In genomic region chr4:111004719-111005479, GRCm38 (mm10) we compare ENCODE assay signal across 20 mouse cellular contexts.
DNase-seq lines count a peak whose midpoint lies in the region; ATAC-seq and TF ChIP-seq lines count a peak whose summit lies in the region.
"Had no signal": no experiment of that assay in that cellular context is flagged by ENCODE, and none has a peak within 500 bp of the region (broad histone marks: within the 10 kb centered on the region; RNA-seq: fewer than 3 reads in every experiment).

No protein-coding gene starts in this region.

- H3K27me3 ChIP-seq in midbrain, embryonic 11.5 days (ENCODE audit: control insufficient read depth, insufficient read depth, low read length): no peaks in the 10 kb centered on the region
- H3K27me3 ChIP-seq in midbrain, postnatal 0 days (ENCODE audit: insufficient read depth, low read length): no peaks in the 10 kb centered on the region
- H3K27me3 ChIP-seq in forebrain, embryonic 14.5 days (replicated peaks; ENCODE audit: control insufficient read depth, insufficient read depth, low read length): no peaks in the 10 kb centered on the region
- no peaks in the 10 kb centered on the region for H3K27me3 ChIP-seq in liver, embryonic 12.5 days (replicated peaks)
- H3K27me3 ChIP-seq: embryonic facial prominence, embryonic 13.5 days; heart, embryonic 13.5 days; kidney, embryonic 15.5 days; limb, embryonic 15.5 days; stomach, embryonic 15.5 days had no signal

- no peaks in the 10 kb centered on the region for H3K36me3 ChIP-seq in midbrain, embryonic 11.5 days (ENCODE audit: control insufficient read depth, insufficient read depth, low read length)
- no peaks in the 10 kb centered on the region for H3K36me3 ChIP-seq in midbrain, postnatal 0 days (ENCODE audit: insufficient read depth, low read length)
- no peaks in the 10 kb centered on the region for H3K36me3 ChIP-seq in forebrain, embryonic 14.5 days (ENCODE audit: control insufficient read depth, insufficient read depth, low read length)
- no peaks in the 10 kb centered on the region for H3K36me3 ChIP-seq in liver, embryonic 12.5 days
- H3K36me3 ChIP-seq: embryonic facial prominence, embryonic 13.5 days; G1E; heart, embryonic 13.5 days; kidney, embryonic 15.5 days; limb, embryonic 15.5 days; stomach, embryonic 15.5 days had no signal

- WGBS in midbrain, embryonic 11.5 days: 48% methylated on average over 1 of the region's 1 CpGs
- 41% methylated on average over 1 of the region's 1 CpGs for WGBS in midbrain, postnatal 0 days
- WGBS in forebrain, embryonic 14.5 days: 4% methylated on average over 1 of the region's 1 CpGs
- 54% methylated on average over 1 of the region's 1 CpGs for WGBS in liver, embryonic 12.5 days (ENCODE audit: insufficient replicate concordance)

- TF ChIP-seq CTCF in midbrain, postnatal 0 days (IDR thresholded peaks at IDR 0.05): no peak

- no peak overlapping the region for H3K4me3 ChIP-seq in midbrain, embryonic 11.5 days (ENCODE audit: low read depth, low read length)
- no peak overlapping the region for H3K4me3 ChIP-seq in midbrain, postnatal 0 days (ENCODE audit: low read depth, low read length)
- H3K4me3 ChIP-seq in forebrain, embryonic 14.5 days (ENCODE audit: low read depth, low read length): no peak overlapping the region
- H3K4me3 ChIP-seq in liver, embryonic 12.5 days: no peak overlapping the region
- H3K4me3 ChIP-seq: embryonic facial prominence, embryonic 13.5 days; heart, embryonic 13.5 days; kidney, embryonic 15.5 days; limb, embryonic 15.5 days; stomach, embryonic 15.5 days had no signal

- no peak for DNase-seq in midbrain, embryonic 11.5 days (ENCODE audit: low spot score, missing footprints)
- DNase-seq in midbrain, postnatal 0 days (ENCODE audit: low spot score): no peak
- DNase-seq in forebrain, embryonic 14.5 days (ENCODE audit: low spot score): peak; percentile 56
- DNase-seq in mesoderm, embryonic 11.5 days (ENCODE audit: low read depth, low spot score): peak; percentile 34
- DNase-seq in retina, postnatal 1 day: peak; percentile 69
- DNase-seq: cerebellum, postnatal 10 days; heart, postnatal 36 days; layer of hippocampus, postnatal 36 days; lung, adult 2 months; lung, postnatal 4 days; spleen, adult 18-20 months had no signal

- peak; percentile 40; the same call in 1 of the 2 replicates for ATAC-seq in midbrain, embryonic 11.5 days (ENCODE audit: low FRiP score)
- ATAC-seq in midbrain, postnatal 0 days (ENCODE audit: low FRiP score): no peak
- peak; percentile 60 for ATAC-seq in forebrain, embryonic 14.5 days
- no peak for ATAC-seq in liver, embryonic 12.5 days
- no peak for ATAC-seq in CD4-positive, CD25-positive, alpha-beta regulatory T cell, adult 4 months
- ATAC-seq: intestine, embryonic 16.5 days had no signal

- H3K4me2 ChIP-seq in midbrain, embryonic 11.5 days: no peak overlapping the region
- H3K4me2 ChIP-seq in midbrain, postnatal 0 days (ENCODE audit: low read depth, low read length, poor library complexity, severe bottlenecking): no peak overlapping the region
- no peak overlapping the region for H3K4me2 ChIP-seq in forebrain, embryonic 14.5 days (ENCODE audit: low read length)
- no peak overlapping the region for H3K4me2 ChIP-seq in liver, embryonic 12.5 days
- H3K4me2 ChIP-seq: embryonic facial prominence, embryonic 13.5 days; heart, embryonic 13.5 days; kidney, embryonic 15.5 days; limb, embryonic 15.5 days; stomach, embryonic 15.5 days had no signal

- H3K9ac ChIP-seq in midbrain, embryonic 11.5 days (ENCODE audit: low read length): no peak overlapping the region
- no peak overlapping the region for H3K9ac ChIP-seq in midbrain, postnatal 0 days (replicated peaks; ENCODE audit: low read length, poor library complexity, severe bottlenecking)
- H3K9ac ChIP-seq in forebrain, embryonic 14.5 days (ENCODE audit: low read length): no peak overlapping the region
- no peak overlapping the region for H3K9ac ChIP-seq in liver, embryonic 12.5 days
- H3K9ac ChIP-seq: embryonic facial prominence, embryonic 13.5 days; heart, embryonic 13.5 days; kidney, embryonic 15.5 days; limb, embryonic 15.5 days; stomach, embryonic 15.5 days had no signal

- no peaks in the 10 kb centered on the region for H3K9me3 ChIP-seq in midbrain, embryonic 11.5 days (ENCODE audit: control insufficient read depth, low read length)
- H3K9me3 ChIP-seq in midbrain, postnatal 0 days (ENCODE audit: low read length): no peaks in the 10 kb centered on the region
- H3K9me3 ChIP-seq in forebrain, embryonic 14.5 days (replicated peaks; ENCODE audit: control insufficient read depth, low read length): no peaks in the 10 kb centered on the region
- no peaks in the 10 kb centered on the region for H3K9me3 ChIP-seq in liver, embryonic 12.5 days (replicated peaks)
- H3K9me3 ChIP-seq: embryonic facial prominence, embryonic 13.5 days; G1E; heart, embryonic 13.5 days; kidney, embryonic 15.5 days; limb, embryonic 15.5 days; stomach, embryonic 15.5 days had no signal

- 0 out of 2 replicates have a peak, but pooled peaks cover 2% of the 10 kb centered on the region for H3K4me1 ChIP-seq in midbrain, embryonic 11.5 days (ENCODE audit: control insufficient read depth, insufficient read depth, low read length)
- no peaks in the 10 kb centered on the region for H3K4me1 ChIP-seq in midbrain, postnatal 0 days (ENCODE audit: insufficient read depth, low read length)
- H3K4me1 ChIP-seq in forebrain, embryonic 14.5 days (ENCODE audit: control insufficient read depth, insufficient read depth, low read length): no peaks in the 10 kb centered on the region
- H3K4me1 ChIP-seq in liver, embryonic 12.5 days: no peaks in the 10 kb centered on the region
- H3K4me1 ChIP-seq: embryonic facial prominence, embryonic 13.5 days; heart, embryonic 13.5 days; kidney, embryonic 15.5 days; limb, embryonic 15.5 days; stomach, embryonic 15.5 days had no signal

- H3K27ac ChIP-seq in midbrain, embryonic 11.5 days (ENCODE audit: low read depth, low read length): no peak overlapping the region
- no peak overlapping the region for H3K27ac ChIP-seq in midbrain, postnatal 0 days (ENCODE audit: low read depth, low read length)
- H3K27ac ChIP-seq in forebrain, embryonic 14.5 days (ENCODE audit: low read depth, low read length): no peak overlapping the region
- no peak overlapping the region for H3K27ac ChIP-seq in liver, embryonic 12.5 days
- H3K27ac ChIP-seq: embryonic facial prominence, embryonic 13.5 days; heart, embryonic 13.5 days; kidney, embryonic 15.5 days; limb, embryonic 15.5 days; stomach, embryonic 15.5 days had no signal

Comparison
In these comparisons a context has a peak if more than half of its experiments do, and no peak if none do; other contexts are left out.
1. ATAC-seq: peak in midbrain, embryonic 11.5 days (single experiment) and forebrain, embryonic 14.5 days (single experiment); none in midbrain, postnatal 0 days (single experiment), liver, embryonic 12.5 days (single experiment) and CD4-positive, CD25-positive, alpha-beta regulatory T cell, adult 4 months (single experiment).
2. DNase-seq: peak in forebrain, embryonic 14.5 days (single experiment), mesoderm, embryonic 11.5 days (single experiment) and retina, postnatal 1 day (single experiment); none in midbrain, embryonic 11.5 days (single experiment) and midbrain, postnatal 0 days (single experiment).